Mouse (Mus musculus): ENCODE results near the gene Prss46.

GRCm38 (mm10) chr9:110810051-110810450 lies 34.3 kb upstream of the Prss46 start:
- TF ChIP-seq CTCF (IDR thresholded peaks at IDR 0.05; ENCODE audit: low read depth, low read length), result no peak
- TF ChIP-seq POLR2A (IDR thresholded peaks at IDR 0.05; ENCODE audit: insufficient read depth, low read length), result no peak
- no peak for TF ChIP-seq EP300 (IDR thresholded peaks at IDR 0.05; ENCODE audit: insufficient read depth, low read depth, low read length)
